Mouse (Mus musculus): ENCODE measurements around the gene Olfr600. TPM values are rescaled to one million over a fixed set of nuclear protein-coding genes. Genes with fewer than 3 reads are reported as not detected.
"Not testable (repeated sequence)": the region's sequence is repeated elsewhere in the genome, so short reads cannot be mapped to it uniquely, and the experiment has no call there.

Gene Olfr600
- polyA plus RNA-seq, 1 experiment: not detected

DNA sequence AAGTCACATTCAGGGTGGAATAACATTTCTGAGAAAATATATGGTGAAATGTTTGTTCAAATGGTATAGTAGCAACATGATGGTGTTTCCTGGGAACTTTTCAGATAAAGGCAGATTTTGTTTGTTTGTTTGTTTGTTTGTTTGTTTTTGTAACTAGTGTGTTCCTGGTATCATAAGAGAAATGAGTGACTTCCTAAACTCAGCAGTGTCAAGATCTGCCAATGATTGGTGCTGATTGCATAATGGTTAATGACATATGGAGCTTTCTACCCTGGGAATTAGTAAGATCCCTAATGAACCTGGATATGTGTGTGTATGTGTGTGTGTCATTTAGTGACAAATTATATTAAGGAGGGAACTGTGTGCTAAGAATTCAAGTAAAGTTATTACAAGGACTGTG lies 26.2 kb downstream of the Olfr600 start, which contains the start of gene Olfr598:
Olfr598 (plus strand) TSS at position 301 of the 400 bp plus-strand sequence.
- TF ChIP-seq MYOD1 (IDR thresholded peaks at IDR 0.05; ENCODE audit: control insufficient read depth, insufficient read length, low read depth) (no peak), USF1 (IDR thresholded peaks at IDR 0.05; ENCODE audit: low read depth) (no peak), CTCF (IDR thresholded peaks at IDR 0.05; ENCODE audit: control insufficient read depth, insufficient read depth, insufficient read length) (no peak), FOSL1 (IDR thresholded peaks at IDR 0.05; ENCODE audit: insufficient read depth, low read length, poor library complexity, severe bottlenecking) (no peak), MYOG (IDR thresholded peaks at IDR 0.05; ENCODE audit: control insufficient read depth, extremely low read depth, insufficient read length) (no peak), MAX (IDR thresholded peaks at IDR 0.05) (no peak), CEBPB (IDR thresholded peaks at IDR 0.05; ENCODE audit: low read depth) (no peak)
- Histone ChIP-seq H3K36me3 (ENCODE audit: control insufficient read depth, insufficient read depth) (no peaks in the 10 kb centered on the region), H3K79me2 (ENCODE audit: control insufficient read depth, insufficient read depth) (no peaks in the 10 kb centered on the region), H3K27me3 (ENCODE audit: control insufficient read depth, insufficient read depth, insufficient read length) (no peaks in the 10 kb centered on the region), H3ac (ENCODE audit: control insufficient read depth, insufficient read length, low read depth) (no peak within 1 kb of the TSS), H3K79me3 (ENCODE audit: low read depth) (no peaks in the 10 kb centered on the region), H3K4me3 (ENCODE audit: insufficient read depth, poor library complexity, severe bottlenecking) (no peak within 1 kb of the TSS)

DNA sequence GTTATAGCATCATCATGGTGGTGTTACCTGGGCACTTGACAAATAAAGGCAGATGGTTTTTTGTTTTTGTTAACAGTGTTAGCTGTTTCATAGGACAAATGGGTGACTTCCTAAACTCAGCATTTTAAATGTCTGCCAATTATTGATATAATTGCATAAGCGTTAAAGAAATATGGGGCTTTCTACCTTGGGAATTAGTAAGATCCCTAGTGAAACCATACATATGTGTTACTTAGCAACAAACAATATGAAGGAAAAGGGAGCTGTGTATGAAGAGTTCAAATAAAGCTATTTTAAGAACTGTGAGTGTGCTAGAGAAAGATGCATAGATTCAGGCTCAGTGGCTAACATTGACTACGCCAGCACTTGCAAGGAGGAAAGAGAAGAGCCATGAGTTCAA lies 33.5 kb downstream of the Olfr600 start, which contains the start of gene Olfr597:
Olfr597 (plus strand) TSS at position 301 of the 400 bp plus-strand sequence.
- H3ac ChIP-seq (ENCODE audit: control insufficient read depth, insufficient read length, low read depth); H3K4me3 ChIP-seq (ENCODE audit: insufficient read depth, poor library complexity, severe bottlenecking); H3K79me2 ChIP-seq (ENCODE audit: control insufficient read depth, insufficient read depth); H3K36me3 ChIP-seq (ENCODE audit: control insufficient read depth, insufficient read depth); H3K79me3 ChIP-seq (ENCODE audit: low read depth); H3K27me3 ChIP-seq (ENCODE audit: control insufficient read depth, insufficient read depth, insufficient read length): not testable (repeated sequence)

DNA sequence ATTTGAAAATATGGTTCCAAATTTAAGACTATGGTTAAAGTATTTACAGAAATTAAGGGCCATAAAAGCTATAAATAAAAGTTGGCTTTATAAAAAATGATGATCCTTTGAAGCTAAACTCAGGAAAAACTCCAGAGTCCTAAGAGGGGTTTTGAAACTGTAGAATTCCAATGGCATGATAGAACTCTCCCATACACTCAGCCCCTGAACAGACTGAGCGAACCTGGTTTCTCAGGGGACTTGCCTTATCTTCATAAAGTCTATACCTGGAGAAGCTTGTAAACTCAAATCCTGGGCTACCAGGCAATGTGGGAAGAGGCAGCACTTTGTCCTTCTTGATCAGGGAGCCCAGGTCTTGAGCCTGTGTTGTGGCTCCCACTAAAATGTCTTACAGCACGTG lies 44.1 kb downstream of the Olfr600 start, which contains the start of gene Olfr596:
Olfr596 (plus strand) TSS at position 301 of the 400 bp plus-strand sequence.
- not testable (repeated sequence) for H3ac ChIP-seq (ENCODE audit: control insufficient read depth, insufficient read length, low read depth); H3K36me3 ChIP-seq (ENCODE audit: control insufficient read depth, insufficient read depth); H3K79me3 ChIP-seq (ENCODE audit: low read depth); H3K4me3 ChIP-seq (ENCODE audit: insufficient read depth, poor library complexity, severe bottlenecking); H3K27me3 ChIP-seq (ENCODE audit: control insufficient read depth, insufficient read depth, insufficient read length); H3K79me2 ChIP-seq (ENCODE audit: control insufficient read depth, insufficient read depth)

Other genes starting within 250 kb of the Olfr600 start
- not detected for gene Olfr586, start 224.0 kb downstream of the Olfr600 start, polyA plus RNA-seq (2012; fragmentation: generic; extraction: Trizol)
- gene Olfr588-ps1, start 208.8 kb downstream of the Olfr600 start, polyA plus RNA-seq (2012; fragmentation: generic; extraction: Trizol): not detected
- gene Olfr589, start 193.3 kb downstream of the Olfr600 start, polyA plus RNA-seq (2012; fragmentation: generic; extraction: Trizol): not detected
- gene Olfr591, start 171.3 kb downstream of the Olfr600 start, polyA plus RNA-seq (2012; fragmentation: generic; extraction: Trizol): not detected
- not detected for gene Olfr592, start 164.9 kb downstream of the Olfr600 start, polyA plus RNA-seq (2012; fragmentation: generic; extraction: Trizol)
- gene Olfr593, start 137.8 kb downstream of the Olfr600 start, polyA plus RNA-seq (2012; fragmentation: generic; extraction: Trizol): not detected
- gene Olfr594, start 132.7 kb downstream of the Olfr600 start, polyA plus RNA-seq (2012; fragmentation: generic; extraction: Trizol): not detected
- not detected for gene Usp17ld, start 97.2 kb downstream of the Olfr600 start, polyA plus RNA-seq (2012; fragmentation: generic; extraction: Trizol)
- not detected for gene Olfr596, start 44.0 kb downstream of the Olfr600 start, polyA plus RNA-seq (2012; fragmentation: generic; extraction: Trizol)
- gene Olfr597, start 33.4 kb downstream of the Olfr600 start, polyA plus RNA-seq (2012; fragmentation: generic; extraction: Trizol): not detected
- not detected for gene Olfr598, start 26.1 kb downstream of the Olfr600 start, polyA plus RNA-seq (2012; fragmentation: generic; extraction: Trizol)
- gene Olfr599, start 13.8 kb downstream of the Olfr600 start, polyA plus RNA-seq (2012; fragmentation: generic; extraction: Trizol): not detected
- gene Olfr601, start 13.0 kb upstream of the Olfr600 start, polyA plus RNA-seq (2012; fragmentation: generic; extraction: Trizol): not detected
- not detected for gene Olfr603, start 36.5 kb upstream of the Olfr600 start, polyA plus RNA-seq (2012; fragmentation: generic; extraction: Trizol)
- 0.08 TPM for gene Usp17lc, start 65.4 kb upstream of the Olfr600 start, polyA plus RNA-seq (2012; fragmentation: generic; extraction: Trizol)
- not detected for gene Olfr605, start 95.8 kb upstream of the Olfr600 start, polyA plus RNA-seq (2012; fragmentation: generic; extraction: Trizol)
- gene Olfr606, start 99.4 kb upstream of the Olfr600 start, polyA plus RNA-seq (2012; fragmentation: generic; extraction: Trizol): not detected
- gene Olfr607, start 114.5 kb upstream of the Olfr600 start, polyA plus RNA-seq (2012; fragmentation: generic; extraction: Trizol): not detected
- gene Olfr608, start 120.2 kb upstream of the Olfr600 start, polyA plus RNA-seq (2012; fragmentation: generic; extraction: Trizol): not detected
- gene Olfr609, start 148.4 kb upstream of the Olfr600 start, polyA plus RNA-seq (2012; fragmentation: generic; extraction: Trizol): not detected
- not detected for gene Olfr610, start 162.5 kb upstream of the Olfr600 start, polyA plus RNA-seq (2012; fragmentation: generic; extraction: Trizol)
- gene Olfr611, start 171.2 kb upstream of the Olfr600 start, polyA plus RNA-seq (2012; fragmentation: generic; extraction: Trizol): not detected
- not detected for gene Olfr612, start 193.0 kb upstream of the Olfr600 start, polyA plus RNA-seq (2012; fragmentation: generic; extraction: Trizol)
- gene Olfr613, start 198.4 kb upstream of the Olfr600 start, polyA plus RNA-seq (2012; fragmentation: generic; extraction: Trizol): not detected
- not detected for gene Olfr615, start 206.4 kb upstream of the Olfr600 start, polyA plus RNA-seq (2012; fragmentation: generic; extraction: Trizol)
- gene Olfr616, start 219.5 kb upstream of the Olfr600 start, polyA plus RNA-seq (2012; fragmentation: generic; extraction: Trizol): not detected
- not detected for gene Olfr617, start 223.4 kb upstream of the Olfr600 start, polyA plus RNA-seq (2012; fragmentation: generic; extraction: Trizol)
- gene Olfr618, start 240.4 kb upstream of the Olfr600 start, polyA plus RNA-seq (2012; fragmentation: generic; extraction: Trizol): not detected